Mouse (Mus musculus) 3T3-L1 (cell line): ENCODE measurements around the gene Stt3b.

Experiments
- DNase-seq: peaks from one replicate; pipeline ENCODE4 v3.0.0-alpha.2; 2015; ENCODE audit warnings: low read depth, low spot score

Stt3b gene

GRCm38 (mm10) chr9:115215830-115216701 is 94.2 kb downstream of the Stt3b start:
- DNase-seq = no peak

- no peak for DNase-seq
These were observed 95.3 kb downstream of the Stt3b start for GRCm38 (mm10) chr9:115214572-115215571.

GRCm38 (mm10) chr9:115213755-115214264 is 96.4 kb downstream of the Stt3b start:
- DNase-seq = no peak

GRCm38 (mm10) chr9:115210535-115210934 is 99.7 kb downstream of the Stt3b start:
- no peak for DNase-seq

- no peak for DNase-seq
These were observed 100.5 kb downstream of the Stt3b start for GRCm38 (mm10) chr9:115209737-115210136.

- DNase-seq = no peak
These were observed 104.0 kb downstream of the Stt3b start for GRCm38 (mm10) chr9:115206219-115206618.

- no peak for DNase-seq
These were observed 104.7 kb downstream of the Stt3b start for GRCm38 (mm10) chr9:115205491-115205890.

GRCm38 (mm10) chr9:115203136-115203535 is 107.1 kb downstream of the Stt3b start:
- no peak for DNase-seq

GRCm38 (mm10) chr9:115201264-115201663 is 109.0 kb downstream of the Stt3b start:
- no peak for DNase-seq

GRCm38 (mm10) chr9:115200166-115200862 is 109.9 kb downstream of the Stt3b start:
- peak; percentile 13 for DNase-seq

GRCm38 (mm10) chr9:115197082-115197481 is 113.1 kb downstream of the Stt3b start:
- DNase-seq = no peak

GRCm38 (mm10) chr9:115192890-115193289 is 117.3 kb downstream of the Stt3b start:
- no peak for DNase-seq
